Mouse (Mus musculus) 3134 (cell line): ENCODE data around the gene Nt5c.
"Not testable (repeated sequence)": the region's sequence is repeated elsewhere in the genome, so short reads cannot be mapped to it uniquely, and the experiment has no call there.

Experiments
- DNase-seq: peaks from one replicate; pipeline ENCODE4 v3.0.0-alpha.2; 2011; ENCODE audit warnings: low spot score; ENCODE audit not compliant: insufficient read length; ENCODE audit errors: extremely low read depth

Nt5c gene

DNA sequence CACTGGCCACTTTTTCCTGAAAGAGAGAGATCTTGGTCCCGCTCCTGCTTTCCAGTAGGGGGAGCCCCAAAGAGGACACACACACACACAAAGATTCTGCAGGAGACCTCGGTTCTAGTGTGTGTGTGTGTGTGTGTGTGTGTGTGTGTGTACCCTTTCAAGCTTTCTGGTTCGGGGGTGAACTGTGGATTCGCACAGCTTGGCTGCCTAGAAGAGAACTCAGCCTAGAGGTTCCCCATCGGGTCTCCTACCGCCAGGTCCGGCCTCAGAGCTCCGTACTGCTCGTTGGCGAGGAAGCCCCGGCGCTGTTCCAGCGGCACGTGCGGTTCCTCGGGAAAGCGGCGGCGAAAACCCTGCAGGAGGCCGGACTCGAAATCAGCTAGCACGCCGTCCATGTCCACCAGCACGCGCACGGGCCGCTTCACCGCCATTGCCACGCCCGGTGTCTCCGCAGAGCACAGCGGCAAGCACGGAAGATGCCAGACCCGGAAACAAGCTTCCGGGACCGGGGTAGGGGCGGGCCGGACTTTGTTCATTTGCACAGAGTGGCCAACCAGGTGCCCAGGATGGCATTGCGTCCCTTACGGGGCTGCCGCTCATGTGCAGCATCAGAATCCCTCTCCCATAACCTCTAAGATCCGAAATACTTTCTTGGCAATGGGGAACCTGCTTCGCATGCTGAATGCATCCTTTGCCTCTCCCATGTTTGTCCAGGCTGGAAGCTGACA lies at the start of gene Nt5c:
Gene Nt5c (minus strand): TSS at position 507 of the 728 bp plus-strand sequence.
- DNase-seq: peak; percentile 87

DNA sequence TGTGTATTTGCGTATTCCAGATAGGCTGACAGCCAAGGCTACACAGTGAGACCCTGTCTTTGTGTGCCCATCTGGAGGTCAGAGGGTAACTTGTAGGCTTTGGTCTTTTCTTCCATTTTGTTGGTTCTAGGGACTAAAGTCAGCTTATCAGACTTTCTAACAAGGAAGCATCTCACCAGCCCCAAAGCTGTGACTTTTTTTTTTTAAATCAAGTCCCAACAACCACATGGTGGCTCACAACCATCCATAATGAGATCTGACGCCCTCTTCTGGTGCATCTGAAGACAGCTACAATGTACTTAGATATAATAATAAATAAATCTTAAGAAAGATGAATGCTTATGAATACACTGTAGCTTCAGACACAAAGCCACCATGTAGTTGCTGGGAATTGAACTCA lies 46.4 kb upstream of the Nt5c start:
- no peak for DNase-seq

- peak; percentile 63 for DNase-seq
Observed at GRCm38 (mm10) chr11:115536856-115537568, 45.4 kb upstream of the Nt5c start.

GRCm38 (mm10) chr11:115536038-115536681 lies 44.5 kb upstream of the Nt5c start, which contains the start of gene Sumo2:
TSS of gene Sumo2 (minus strand) at chr11:115536276.
- peak; percentile 98 for DNase-seq

GRCm38 (mm10) chr11:115535401-115536037 lies 43.9 kb upstream of the Nt5c start:
- peak; percentile 72 for DNase-seq

DNA sequence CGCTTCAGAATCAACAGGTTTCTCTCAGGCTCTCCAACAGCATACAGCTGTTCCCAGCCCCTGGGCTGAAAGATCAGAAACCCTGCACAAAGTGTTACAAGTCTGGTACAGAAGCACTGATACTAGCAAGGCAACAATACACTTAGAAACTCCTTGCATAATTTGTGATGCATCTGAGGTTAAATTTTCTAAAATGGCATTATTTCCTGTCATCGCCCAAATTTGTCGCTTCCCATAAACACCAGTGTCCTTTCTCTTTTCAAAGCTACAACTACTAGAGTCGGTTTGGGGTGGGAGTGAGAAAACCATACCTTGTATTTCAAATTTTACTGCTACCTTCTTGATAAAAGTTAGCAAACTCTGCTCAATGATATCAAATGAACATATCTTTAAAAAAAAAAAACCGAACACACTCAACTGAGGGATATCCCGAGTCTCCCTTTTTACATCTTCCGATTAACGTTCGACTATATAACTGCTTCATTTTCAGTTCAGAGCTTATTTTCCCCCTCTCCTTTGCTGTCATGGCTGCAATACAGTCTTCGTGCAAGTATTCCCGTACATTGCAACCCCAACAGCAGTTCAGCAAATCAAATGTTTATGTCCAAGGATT lies 43.2 kb upstream of the Nt5c start:
- DNase-seq: no peak

- DNase-seq: not testable (repeated sequence)
Observed at GRCm38 (mm10) chr11:115526446-115526845, 34.8 kb upstream of the Nt5c start.

GRCm38 (mm10) chr11:115522703-115523102 lies 31.0 kb upstream of the Nt5c start:
- DNase-seq: no peak

DNA sequence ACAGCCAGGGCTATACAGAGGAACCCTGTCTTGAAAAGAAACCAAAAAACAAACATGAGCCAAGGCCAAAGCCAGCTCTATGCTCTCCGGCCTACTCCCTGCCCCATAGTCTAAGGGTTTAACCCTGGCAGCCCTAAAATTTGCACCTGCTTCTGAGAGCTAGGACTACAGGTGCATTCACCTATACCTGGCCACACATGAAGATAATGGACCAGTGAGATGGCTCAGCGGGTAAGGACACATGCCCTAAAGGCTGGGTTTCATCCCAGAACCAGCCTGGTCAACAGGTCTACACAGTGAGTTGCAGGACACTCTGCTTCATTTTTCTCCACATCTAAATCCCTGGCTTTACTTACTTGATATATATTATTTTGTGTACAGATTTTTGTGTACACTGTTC lies 30.6 kb upstream of the Nt5c start:
- DNase-seq: no peak

DNA sequence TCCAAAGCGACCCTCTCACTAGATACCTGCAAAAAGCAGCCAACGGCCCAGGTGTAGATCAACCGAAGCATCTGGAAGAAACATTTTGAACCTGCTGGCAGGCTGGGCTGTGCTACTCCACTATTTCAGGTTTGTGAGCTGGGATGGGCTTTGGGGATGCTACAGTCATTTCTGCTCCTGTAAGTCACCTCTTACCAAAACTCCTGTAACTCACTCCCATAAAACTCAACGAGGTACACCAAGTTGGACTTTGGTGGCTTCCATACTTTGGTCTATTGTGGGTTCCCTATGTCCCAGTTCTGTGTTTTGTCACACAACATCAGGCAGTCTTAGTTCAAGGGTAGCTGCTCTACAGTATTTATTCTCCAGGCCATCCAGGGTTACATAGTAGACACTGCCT lies 29.4 kb upstream of the Nt5c start:
- no peak for DNase-seq

DNA sequence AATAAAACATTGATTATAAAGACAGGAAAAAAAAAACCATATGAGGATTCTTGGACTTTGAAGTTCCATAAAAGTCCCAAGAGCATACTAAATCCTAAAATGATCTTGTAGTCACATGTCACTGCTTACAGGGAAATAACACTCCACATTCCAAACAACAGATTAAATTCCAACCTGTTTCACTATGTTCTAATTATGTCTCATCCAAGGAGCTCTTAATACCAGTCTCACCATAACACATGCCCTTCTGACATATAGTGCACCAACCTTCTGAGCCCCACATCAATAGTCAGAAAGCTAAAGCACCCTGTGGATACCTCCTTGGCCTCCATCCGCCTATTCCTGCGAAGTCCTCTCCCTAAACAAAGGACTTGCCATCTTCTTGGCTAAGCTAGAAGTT lies 28.6 kb upstream of the Nt5c start:
- DNase-seq: no peak

GRCm38 (mm10) chr11:115519581-115519980 lies 27.9 kb upstream of the Nt5c start:
- no peak for DNase-seq

- no peak for DNase-seq
Observed at GRCm38 (mm10) chr11:115518693-115519092, 27.0 kb upstream of the Nt5c start.

DNA sequence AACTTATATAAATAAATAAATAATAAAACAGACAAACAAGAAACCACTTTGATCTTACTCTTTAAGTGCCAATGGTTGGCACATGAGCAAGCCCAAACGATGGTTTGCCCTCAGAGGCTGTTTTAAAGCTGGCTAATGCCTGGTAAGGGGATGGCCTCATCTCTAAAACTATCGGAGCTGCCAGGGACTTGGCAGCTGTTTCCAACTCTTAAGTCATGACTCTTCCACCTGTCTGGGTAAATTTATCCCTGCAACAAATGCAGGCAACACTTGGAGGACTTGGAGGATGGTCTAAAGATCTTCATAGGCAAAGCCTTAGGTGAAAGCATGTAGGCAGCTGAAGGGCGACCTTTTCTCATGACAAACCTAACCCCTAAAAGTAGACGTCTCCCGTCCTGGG lies 25.3 kb upstream of the Nt5c start:
- no peak for DNase-seq

GRCm38 (mm10) chr11:115515021-115515420 lies 23.4 kb upstream of the Nt5c start:
- no peak for DNase-seq

DNA sequence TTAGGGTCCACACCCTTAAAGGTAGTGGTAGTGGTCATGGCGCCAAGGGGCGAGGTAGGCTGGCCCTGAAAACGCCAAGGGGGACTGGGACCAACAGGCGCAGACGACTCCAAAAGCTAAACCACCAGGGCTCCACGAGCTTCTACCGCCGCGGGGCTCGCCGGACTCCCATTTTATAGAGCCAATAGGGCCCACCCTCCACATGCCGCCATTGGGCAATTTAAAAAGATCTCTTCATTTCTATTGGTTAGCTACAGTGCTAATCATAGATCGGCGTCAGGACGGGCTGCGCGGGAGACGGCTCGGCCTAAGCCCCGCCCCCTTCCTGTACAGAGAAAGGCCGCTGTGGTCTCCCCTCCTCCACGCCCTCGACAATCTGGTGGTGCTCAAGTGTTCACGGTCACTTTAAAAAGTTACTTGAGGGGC lies 22.6 kb upstream of the Nt5c start, which contains the start of gene Jpt1:
Gene Jpt1 (minus strand): TSS at position 150 of the 426 bp plus-strand sequence.
- DNase-seq: peak; percentile 94

GRCm38 (mm10) chr11:115513271-115514237 lies 21.9 kb upstream of the Nt5c start:
- peak; percentile 65 for DNase-seq

GRCm38 (mm10) chr11:115512407-115513183 lies 20.9 kb upstream of the Nt5c start:
- DNase-seq: no peak

- DNase-seq: no peak
Observed at GRCm38 (mm10) chr11:115512004-115512403, 20.3 kb upstream of the Nt5c start.
